Mouse (Mus musculus): ENCODE data around the gene Rims4.

Gene Rims4

GRCm38 (mm10) chr2:163911826-163912444 is 6.5 kb downstream of the Rims4 start:
- DNase-seq (ENCODE audit: extremely low spot score, low read depth, low spot score), result no peak

GRCm38 (mm10) chr2:163909604-163910003 is 8.9 kb downstream of the Rims4 start:
- no peak for DNase-seq (ENCODE audit: extremely low spot score, low read depth, low spot score)

GRCm38 (mm10) chr2:163907131-163907530 is 11.4 kb downstream of the Rims4 start:
- no peak for DNase-seq (ENCODE audit: extremely low spot score, low read depth, low spot score)

GRCm38 (mm10) chr2:163904323-163904722 is 14.2 kb downstream of the Rims4 start:
- DNase-seq (ENCODE audit: extremely low spot score, low read depth, low spot score), result no peak

GRCm38 (mm10) chr2:163903461-163903860 is 15.0 kb downstream of the Rims4 start:
- DNase-seq (ENCODE audit: extremely low spot score, low read depth, low spot score), result no peak

GRCm38 (mm10) chr2:163902448-163902847 is 16.0 kb downstream of the Rims4 start:
- no peak for DNase-seq (ENCODE audit: extremely low spot score, low read depth, low spot score)

- DNase-seq (ENCODE audit: extremely low spot score, low read depth, low spot score), result no peak
These were observed 17.4 kb downstream of the Rims4 start for GRCm38 (mm10) chr2:163901043-163901442.

- DNase-seq (ENCODE audit: extremely low spot score, low read depth, low spot score), result no peak
These were observed 18.5 kb downstream of the Rims4 start for GRCm38 (mm10) chr2:163899910-163900411.

- DNase-seq (ENCODE audit: extremely low spot score, low read depth, low spot score), result no peak
These were observed 20.4 kb downstream of the Rims4 start for GRCm38 (mm10) chr2:163897988-163898535.

GRCm38 (mm10) chr2:163897026-163897425 is 21.5 kb downstream of the Rims4 start:
- DNase-seq (ENCODE audit: extremely low spot score, low read depth, low spot score), result no peak

- no peak for DNase-seq (ENCODE audit: extremely low spot score, low read depth, low spot score)
These were observed 23.3 kb downstream of the Rims4 start for GRCm38 (mm10) chr2:163895156-163895555.

GRCm38 (mm10) chr2:163893446-163894370 is 24.8 kb downstream of the Rims4 start:
- DNase-seq (ENCODE audit: extremely low spot score, low read depth, low spot score), result no peak

- DNase-seq (ENCODE audit: extremely low spot score, low read depth, low spot score), result no peak
These were observed 27.2 kb downstream of the Rims4 start for GRCm38 (mm10) chr2:163891271-163891670.

GRCm38 (mm10) chr2:163890586-163890985 is 27.9 kb downstream of the Rims4 start:
- DNase-seq (ENCODE audit: extremely low spot score, low read depth, low spot score), result no peak

GRCm38 (mm10) chr2:163889411-163889810 is 29.1 kb downstream of the Rims4 start:
- DNase-seq (ENCODE audit: extremely low spot score, low read depth, low spot score), result no peak

- DNase-seq (ENCODE audit: extremely low spot score, low read depth, low spot score), result no peak
These were observed 35.4 kb downstream of the Rims4 start for GRCm38 (mm10) chr2:163882859-163883652.

GRCm38 (mm10) chr2:163880891-163881290 is 37.6 kb downstream of the Rims4 start:
- no peak for DNase-seq (ENCODE audit: extremely low spot score, low read depth, low spot score)

- DNase-seq (ENCODE audit: extremely low spot score, low read depth, low spot score), result no peak
These were observed 41.5 kb downstream of the Rims4 start for GRCm38 (mm10) chr2:163876830-163877498.

GRCm38 (mm10) chr2:163875484-163875883 is 43.0 kb downstream of the Rims4 start:
- no peak for DNase-seq (ENCODE audit: extremely low spot score, low read depth, low spot score)

- DNase-seq (ENCODE audit: extremely low spot score, low read depth, low spot score), result no peak
These were observed 43.6 kb downstream of the Rims4 start for GRCm38 (mm10) chr2:163874877-163875276.
